Mouse (Mus musculus) gastrocnemius, postnatal 25 days (tissue): ENCODE results near the gene Praf2. TPM values are rescaled to one million over a fixed set of nuclear protein-coding genes. Genes with fewer than 3 reads are reported as not detected.
"Not testable (repeated sequence)": the region's sequence is repeated elsewhere in the genome, so short reads cannot be mapped to it uniquely, and the experiment has no call there.

ENCODE experiments used
- DNase-seq: peaks from one replicate; pipeline ENCODE4 v3.0.0; 2022
- total RNA-seq, 2 experiments: library from RNA; stranded (reverse); gene quantifications; 1 replicate in 1 of 2; 2 replicates in 1 of 2; pipeline ENCODE4 v1.2.3; 2021

Praf2 gene
- total RNA-seq, 2 experiments from 2014 or later = 4.7 to 7.3 TPM

DNA sequence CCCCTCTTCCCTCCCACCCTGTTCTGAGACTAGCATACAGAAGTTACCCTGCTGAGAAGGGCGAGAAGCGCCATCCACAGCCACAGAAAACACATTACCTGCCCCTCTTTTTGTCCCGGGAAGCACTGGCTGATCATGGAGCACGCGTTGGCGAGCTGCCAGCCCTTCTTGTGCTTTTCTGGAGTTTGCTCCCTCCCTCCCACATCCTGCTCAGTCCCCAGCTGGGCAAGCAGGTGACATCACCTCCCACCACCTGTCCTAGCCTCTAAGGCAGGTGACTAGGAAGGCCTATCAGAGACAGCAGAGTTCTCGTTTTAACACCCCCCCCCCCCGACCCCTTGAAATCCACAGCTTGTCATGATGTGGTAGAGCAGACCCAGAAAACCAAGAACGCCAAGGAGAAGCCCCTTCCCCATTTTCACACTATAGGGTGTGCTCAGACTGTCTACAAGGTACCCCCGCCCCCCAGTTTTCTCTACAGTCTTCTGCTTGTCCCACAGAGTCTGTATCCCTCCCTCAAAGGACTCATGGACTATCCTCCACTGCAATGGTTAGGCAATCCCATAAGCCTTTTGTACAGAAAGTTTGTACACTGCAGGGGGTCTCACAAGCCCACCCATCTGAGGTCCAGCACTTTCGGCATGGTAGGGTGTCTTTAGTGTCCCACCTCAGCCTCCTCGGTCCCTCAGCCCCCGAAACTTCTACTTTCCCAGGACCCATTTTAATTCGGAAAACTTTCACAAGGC, 11.3 kb downstream of the Praf2 start:
- no peak for DNase-seq

DNA sequence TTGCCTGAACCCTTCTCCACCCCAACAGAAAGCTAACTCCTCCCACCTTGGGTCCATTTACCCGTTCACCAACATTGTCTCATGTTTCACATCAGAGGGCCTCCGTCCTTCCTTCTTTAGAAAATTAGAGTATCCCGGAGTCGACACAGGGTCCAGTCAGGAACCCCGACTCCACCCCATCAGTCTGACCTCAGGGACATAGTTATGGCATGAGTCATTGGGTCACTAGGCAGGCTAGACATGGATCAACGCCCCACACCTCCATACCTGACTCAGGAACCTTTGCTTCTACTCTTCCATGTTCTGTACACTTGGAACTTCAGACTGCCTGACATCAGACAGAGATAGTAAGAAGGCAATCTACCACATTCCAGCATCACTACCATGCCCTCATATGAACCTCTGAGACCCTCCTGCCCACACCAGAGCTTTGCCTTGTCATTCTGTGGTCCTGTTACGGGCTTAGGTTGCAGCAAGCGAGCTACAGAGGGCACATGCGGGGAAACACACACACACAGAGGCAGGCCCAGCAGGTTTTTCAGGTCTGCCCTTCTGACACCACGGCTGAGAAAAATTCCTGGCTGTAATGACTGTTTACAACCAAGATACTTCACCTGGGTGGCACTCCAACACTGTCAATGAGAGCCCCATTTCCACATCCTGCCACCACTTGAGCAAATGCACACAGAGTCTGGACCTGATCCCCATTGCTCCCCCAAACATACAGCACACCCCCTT, 12.0 kb downstream of the Praf2 start:
- no peak for DNase-seq

DNA sequence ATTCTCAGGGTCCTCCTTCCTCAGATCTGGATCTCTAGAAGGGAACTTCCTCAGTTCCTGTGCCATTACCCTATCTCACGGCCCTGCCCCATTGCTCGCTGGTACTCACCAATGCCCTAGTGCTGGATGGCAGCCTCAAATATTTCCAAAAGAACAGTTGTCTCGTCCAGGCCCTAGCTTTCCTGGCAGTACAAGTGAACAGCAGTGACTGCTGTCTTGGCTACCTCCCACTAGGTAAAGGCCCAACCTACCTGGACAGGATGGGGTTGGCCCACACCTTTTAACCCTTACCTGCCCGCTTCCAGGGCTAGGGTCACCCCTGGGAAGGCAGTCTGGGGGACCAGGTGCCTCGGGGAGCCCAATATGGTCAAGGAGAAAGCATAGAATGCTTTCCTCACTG, 12.9 kb downstream of the Praf2 start:
- DNase-seq = no peak

DNA sequence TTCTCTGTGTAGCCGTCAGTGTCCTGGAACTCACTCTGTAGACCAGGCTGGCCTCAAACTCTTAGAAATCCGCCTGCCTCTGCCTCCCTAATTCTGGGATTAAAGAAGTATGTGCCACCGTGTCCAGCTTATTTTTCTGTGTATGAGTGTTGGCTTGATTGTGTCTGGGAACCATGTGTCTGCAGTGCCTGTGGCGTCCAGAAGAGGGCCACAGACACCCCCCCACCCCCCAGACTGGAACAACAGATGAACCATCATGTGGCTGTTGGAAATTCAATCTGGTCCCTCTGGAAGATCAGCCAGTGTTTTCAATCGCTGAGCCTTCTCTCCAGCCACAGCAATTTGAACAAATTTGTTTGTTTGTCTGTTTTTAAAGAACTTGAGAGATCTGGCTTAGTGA, 15.2 kb downstream of the Praf2 start:
- DNase-seq = no peak

DNA sequence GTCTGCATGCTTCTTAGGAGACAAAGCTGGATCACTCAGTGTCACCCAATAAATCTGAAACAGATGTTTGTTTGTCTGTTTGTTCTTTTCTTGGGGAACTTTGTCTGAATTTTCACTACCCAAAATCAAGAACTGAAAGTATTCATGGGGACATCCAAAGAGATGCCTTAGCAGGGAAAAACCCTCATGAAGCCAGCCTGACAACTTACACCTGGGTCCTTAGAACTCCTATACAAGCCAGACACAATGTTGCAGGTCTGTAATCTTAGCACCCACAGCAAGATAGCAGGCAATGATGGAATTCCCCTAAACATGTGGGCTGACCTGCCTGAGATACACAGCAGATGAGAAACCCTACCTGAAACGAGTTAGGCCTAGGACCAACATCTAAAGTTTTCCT, 16.7 kb downstream of the Praf2 start:
- no peak for DNase-seq

DNA sequence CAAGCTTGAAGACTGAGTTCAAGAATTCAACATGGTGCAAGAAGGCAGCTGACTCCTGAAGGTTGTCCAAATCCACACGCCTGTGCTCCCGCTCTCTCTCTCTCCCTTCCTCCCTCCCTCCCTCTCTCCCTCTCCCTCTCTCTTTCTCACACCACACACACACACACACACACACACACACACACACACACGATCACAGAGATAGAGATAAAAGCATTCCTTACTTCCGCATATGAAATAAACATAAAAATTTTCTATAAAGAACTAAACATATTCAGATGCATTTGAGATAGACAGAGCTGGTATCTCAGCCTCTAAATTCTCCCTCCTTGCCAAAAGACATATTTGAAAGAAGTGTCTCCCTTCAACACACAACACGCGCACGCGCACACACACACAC, 17.2 kb downstream of the Praf2 start:
- no peak for DNase-seq

DNA sequence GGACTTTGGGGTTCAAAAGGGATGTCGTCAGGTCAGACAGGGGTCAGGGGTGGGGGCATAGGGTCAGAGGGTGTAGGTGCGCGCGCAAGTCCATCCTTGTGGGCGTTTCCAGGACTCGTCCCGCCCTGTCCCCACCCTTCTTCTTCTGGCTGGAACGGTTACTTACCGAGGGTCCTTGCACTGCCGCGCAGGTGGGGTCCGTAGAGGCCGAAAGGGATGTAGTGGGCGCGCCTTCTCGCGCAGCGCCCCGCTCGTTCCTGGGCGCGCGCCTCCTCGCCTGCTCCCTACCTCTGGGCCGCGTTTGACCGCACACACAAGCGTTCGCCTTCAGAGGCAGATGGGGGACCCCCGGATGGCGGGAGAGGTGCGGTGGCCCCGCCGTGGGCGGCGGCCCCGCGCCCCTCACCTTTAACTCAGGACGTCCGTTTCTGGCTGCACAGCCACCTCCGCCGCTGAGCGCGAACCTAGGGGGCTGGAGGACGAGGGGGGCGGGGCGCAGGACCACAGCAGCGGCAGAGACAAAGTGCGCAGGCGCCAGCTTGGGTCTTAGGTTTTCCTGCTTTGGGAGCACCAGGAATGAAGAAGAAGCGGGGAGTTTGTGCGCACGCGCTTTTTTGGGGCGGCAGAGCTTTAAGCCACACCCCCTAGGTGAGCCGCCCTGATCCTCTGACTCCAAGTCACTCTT, 22.3 kb downstream of the Praf2 start, which contains the start of gene Ccdc120:
Gene Ccdc120, minus strand, starts transcription at position 474 of the 685 bp plus-strand sequence.
- DNase-seq = no peak

DNA sequence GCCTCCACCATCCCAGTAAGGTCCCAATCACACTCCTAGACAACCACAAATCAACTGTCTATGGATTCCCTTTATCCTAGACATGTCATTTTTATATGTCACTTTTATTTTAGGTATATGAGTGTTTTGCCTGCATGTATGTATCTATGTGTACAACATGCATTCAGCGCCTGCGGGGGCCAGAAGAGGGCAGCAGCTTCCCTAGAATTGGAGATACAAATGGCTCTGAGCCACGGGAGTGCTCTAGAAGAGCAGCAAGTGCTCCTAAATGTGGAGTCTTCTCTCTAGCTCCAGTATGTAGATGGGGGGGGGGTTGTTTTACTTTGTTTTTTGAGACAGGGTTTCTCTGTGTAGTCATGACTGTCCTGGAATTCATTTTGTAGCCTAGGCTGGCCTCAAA, 25.4 kb downstream of the Praf2 start:
- not testable (repeated sequence) for DNase-seq

DNA sequence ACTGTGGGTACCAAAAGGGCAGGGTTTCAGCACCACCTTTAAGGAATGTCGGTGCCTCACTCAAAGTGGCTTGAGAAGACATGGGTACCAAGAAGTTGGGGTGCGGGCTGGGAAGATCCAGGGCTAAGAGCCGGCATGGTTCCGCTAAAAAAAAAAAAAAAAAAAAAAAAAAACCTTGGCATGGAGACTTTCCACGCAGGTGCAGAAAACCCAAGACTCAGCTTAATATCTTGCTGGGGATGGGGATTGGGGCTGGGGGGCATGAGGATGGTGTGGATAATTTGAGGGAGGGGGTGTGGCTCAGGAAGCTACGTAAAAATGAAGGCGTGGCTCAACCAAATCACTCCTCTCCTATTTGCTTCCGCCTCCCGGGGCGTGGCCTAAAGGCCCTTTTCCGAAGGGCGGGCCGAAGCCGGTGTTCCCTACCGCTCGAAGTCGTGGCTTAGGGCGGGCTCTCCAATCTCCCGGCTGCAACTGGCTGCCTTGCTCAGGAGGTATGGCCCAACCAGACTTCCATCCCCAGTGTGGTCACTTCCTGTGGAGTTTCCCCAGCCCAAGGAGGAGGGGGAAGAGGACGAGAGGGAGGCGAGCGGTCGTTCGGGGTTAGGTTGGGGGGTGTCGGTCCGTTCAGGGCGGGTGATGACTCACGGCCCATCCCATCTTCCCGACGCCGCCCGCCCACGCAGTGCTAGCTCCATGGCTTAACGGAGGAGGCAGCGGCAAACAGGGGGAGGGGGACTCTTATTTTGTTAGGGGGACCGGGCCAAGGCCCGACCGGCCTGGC, 34.1 kb downstream of the Praf2 start, which contains the start of gene Tfe3:
Gene Tfe3, plus strand, starts transcription at position 424 of the 784 bp plus-strand sequence.
- peak; percentile 94 for DNase-seq

DNA sequence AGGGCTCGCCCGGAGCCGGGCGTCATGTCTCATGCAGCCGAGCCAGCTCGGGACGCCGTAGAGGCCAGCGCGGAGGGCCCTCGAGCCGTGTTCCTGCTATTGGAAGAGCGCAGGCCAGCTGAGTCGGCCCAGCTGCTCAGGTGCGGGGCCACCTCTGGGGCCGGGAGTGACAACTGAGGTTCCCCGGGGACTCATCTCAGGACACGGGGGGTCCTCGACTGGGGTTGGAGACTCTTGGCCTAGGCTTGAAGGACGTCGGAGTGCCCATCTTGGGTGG, 34.6 kb downstream of the Praf2 start:
- no peak for DNase-seq

DNA sequence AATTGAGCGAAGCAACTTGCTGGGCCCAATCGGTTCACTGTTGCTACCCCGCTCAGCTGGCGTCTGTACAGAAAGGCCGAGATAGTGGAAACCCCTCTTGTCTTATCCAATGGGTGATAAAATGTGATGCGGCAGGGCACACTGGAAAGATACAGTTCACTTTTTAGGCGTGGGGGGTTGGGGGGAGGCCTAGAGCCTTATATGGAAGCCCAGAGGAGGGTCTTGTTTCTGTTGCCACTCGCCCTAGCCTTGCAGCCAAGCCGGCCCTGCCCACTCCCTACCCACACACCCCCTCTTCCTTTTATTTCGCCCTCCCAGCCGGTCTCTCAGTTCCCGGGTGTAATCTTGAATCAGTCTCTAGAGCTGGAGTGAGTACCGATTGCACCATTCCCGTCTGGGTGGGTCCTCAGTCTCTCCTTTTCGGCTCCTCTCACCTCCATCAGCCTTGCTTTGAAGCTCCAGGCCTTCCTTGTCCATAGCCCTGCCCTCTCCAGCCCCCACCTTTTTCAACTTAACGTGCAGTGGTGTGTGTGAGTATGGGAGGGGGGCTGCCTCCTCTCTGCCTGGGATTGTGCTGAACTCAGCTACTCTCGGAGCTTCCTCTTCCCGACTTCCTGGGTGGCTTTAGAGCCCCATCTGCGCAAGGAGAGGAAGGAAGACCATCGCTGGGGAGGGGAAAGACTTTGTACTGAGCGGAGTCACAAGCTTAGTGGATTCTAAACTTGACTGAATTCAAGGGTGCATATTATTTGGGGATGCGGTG, 35.6 kb downstream of the Praf2 start:
- DNase-seq = peak; percentile 22

DNA sequence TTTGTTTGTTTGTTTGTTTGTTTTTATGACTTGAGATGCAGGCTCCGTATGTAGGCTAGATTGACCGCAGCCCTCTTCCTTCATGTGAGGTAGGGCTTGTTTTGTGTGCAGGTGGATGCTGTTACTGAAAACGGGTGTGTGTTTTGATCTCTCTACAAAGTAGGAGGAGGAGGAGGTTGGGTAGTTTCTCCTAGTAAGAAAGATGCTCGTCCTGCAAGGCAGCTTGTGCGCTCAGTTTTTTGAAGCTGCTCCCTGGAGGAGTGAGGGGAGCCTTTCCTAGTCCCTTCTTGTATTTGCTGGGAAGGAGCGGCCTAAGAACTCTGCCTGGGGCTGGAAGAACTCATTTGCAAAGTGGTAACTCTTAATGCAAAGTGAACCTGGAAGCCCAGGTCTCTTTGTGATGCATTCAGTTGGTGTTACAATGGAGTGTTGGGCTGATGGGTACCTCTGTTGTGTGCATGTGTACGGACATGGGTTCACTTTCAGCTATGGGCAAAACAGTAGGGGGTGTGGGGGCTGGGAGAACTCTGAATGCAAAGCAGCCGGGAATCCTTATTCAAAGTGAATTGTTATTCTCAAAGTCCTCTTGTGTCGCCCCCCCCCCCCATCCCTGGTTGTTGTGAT, 36.5 kb downstream of the Praf2 start:
- no peak for DNase-seq

DNA sequence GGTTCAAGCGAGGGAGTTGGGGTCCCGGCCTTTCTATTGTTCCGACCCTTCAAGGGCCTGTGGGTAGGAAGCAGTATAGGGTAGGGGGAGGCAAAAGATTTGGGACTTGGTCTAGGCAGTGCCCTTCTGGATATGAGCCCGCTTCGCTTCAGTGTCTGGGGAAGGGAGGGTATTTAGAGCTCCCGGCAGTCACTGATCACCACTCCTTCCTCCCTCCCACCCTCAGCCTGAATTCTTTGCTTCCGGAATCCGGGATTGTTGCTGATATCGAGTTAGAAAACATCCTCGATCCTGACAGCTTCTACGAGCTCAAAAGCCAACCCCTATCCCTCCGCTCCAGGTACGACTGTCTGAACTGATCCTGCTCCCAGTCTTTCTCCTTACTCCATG, 37.0 kb downstream of the Praf2 start:
- no peak for DNase-seq

DNA sequence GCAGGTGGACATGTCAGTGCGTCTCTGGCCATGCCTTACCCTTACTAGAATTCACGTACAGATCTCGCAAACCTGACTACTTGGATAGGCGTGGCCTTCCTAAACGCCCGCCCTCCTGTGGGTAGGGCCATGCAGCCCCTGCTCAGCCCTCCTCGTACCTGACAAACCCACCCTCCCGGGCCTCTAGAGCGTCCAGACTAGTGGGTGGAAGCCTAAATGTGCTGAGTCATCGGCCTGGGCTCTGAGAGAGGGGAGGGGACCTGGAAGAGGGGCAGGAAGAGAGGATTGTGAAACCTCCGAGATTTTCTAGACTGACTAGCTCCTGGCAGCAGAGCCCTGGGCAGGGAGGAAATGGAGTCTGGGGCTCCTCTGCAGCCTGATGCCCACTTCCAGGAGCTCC, 37.5 kb downstream of the Praf2 start:
- peak; percentile 31 for DNase-seq

DNA sequence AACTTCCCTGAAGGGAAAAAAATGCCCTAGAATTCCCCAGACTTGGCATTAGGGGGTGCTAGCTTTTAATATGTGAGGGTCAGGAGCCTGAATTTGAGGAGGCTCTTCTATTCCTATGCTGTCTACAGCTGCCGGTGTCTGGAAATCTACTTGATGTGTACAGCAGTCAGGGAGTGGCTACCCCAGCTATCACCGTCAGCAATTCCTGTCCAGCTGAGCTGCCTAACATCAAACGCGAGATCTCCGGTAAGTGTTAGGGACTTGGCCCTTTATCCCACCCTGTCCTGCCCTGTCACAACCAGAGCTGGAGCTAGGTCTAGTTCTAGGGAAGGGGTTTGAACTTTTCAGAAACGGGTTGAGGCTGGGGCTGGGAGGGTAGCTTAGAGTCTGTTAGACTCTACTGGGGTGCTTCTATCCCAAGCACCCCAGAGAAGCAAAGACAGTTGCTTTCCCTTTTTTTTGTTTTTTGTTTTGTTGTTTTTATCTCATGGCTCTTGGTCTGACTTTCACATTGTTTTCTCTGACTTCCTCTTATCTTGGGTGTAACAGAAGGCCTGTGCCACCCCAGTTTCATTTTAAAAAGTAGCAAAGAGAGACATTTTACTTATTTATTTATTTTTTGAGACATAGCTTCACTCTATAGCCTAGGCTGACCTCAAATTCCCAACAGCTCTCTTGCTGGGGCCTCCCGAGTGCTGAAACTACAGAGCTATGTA, 41.2 kb downstream of the Praf2 start:
- no peak for DNase-seq

DNA sequence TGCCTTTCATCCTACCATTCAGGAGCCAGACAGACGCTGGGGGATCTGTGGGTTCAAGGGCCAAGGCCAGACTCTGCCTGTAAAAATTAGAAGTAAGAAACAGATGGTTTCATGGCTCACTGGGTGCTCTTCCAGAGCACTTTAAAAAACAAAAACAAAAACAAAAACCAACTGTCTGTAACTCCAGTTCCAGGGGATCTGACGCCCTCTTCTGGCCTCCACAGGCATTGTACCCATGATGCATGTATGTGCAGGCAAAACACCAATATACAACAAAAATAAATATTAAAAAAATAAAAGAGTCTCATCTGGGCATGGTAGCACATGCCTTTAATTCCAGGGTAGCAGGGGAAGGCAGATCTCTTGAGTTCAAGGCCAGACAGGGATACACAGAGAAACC, 44.5 kb downstream of the Praf2 start:
- no peak for DNase-seq

DNA sequence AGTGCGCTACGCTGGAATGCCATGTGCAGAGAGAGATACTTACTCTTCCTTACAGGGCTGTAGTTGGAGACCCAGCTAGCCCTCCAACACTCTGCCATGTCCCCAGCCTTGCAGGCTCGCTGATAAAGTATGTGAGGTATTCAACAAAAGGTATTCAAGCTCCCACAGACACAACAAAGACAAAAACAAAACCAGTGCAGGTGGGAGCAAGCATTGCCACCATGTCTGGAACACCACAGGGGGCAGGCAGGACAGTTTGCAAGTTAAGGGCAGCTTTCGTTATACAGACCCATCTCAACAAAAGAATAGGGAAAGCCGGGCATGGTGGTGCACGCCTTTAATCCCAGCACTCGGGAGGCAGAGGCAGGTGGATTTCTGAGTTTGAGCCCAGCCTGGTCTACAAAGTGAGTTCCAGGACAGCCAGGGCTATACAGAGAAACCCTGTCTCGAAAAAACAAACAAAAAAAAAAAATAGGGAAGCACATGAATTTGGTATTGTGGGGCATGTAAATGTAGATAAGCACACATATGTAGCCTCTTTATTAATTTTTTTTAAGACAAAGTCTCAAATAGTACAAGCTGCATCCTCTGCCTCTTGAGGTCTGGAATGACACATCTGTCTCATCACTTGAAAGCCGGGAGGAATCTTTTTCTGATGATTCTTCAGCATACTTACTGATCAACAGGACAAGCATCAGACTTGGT, 47.4 kb downstream of the Praf2 start:
- DNase-seq = no peak

DNA sequence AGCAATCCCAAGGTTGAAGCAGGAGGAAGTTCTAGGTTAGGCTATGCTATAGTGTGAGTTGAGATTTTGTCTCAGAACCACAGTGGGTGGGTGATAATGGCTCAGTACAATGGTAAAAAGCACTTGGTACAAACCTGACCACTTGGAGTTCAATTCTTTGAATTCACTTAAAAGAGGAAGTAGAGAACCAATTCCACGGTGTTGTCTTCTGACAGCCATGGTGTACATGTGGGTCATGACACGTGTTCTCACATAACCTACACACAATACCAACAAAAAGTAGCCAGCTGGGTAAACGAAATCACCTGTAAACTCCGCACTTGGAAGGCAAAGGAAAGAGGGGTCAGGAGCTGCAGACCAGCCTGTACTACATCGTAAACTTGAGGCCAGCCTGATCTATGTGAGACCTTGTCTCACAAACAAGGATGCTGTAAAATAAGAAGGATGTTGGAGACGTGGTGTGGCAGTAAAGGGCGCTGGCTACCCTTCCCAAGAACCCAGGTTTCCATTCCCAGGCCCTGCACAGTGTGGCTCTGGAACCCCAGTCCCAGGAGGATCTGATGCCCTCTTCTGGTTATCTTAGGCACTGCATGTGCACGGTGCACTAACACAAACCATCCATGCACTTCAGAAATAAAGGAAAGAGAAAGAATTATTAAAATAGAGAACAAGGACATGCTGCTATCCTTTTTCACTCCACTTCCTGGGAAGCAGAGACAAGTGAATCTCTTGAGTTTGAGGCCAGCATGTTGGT, 48.3 kb downstream of the Praf2 start:
- no peak for DNase-seq
